Mouse (Mus musculus): ENCODE results near the gene Acy3.
A peak's percentile ranks its signal among the peaks of the same experiment; 100 is the strongest.
"Not testable (repeated sequence)": the region's sequence is repeated elsewhere in the genome, so short reads cannot be mapped to it uniquely, and the experiment has no call there.

Acy3 gene

DNA sequence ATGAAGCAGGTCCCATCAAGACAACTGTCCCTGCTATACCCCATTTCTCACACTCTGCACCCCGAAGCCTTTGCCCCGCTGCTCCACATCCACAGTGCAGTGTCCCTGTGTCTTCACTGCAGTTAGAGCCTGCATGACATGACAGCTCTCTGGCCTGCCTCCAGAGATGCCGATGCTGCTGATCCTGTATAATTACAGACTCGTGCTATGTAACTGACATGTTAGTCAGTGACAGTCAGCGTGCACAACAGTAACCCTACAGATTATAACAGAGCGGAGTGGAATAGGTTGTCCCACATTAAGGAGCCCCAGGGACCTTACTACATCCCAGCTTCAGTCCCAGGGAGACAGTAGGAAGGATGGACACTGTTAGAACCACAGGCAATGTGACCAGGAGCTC is 11.8 kb upstream of the Acy3 start:
- not testable (repeated sequence) for DNase-seq (ENCODE audit: low spot score)

DNA sequence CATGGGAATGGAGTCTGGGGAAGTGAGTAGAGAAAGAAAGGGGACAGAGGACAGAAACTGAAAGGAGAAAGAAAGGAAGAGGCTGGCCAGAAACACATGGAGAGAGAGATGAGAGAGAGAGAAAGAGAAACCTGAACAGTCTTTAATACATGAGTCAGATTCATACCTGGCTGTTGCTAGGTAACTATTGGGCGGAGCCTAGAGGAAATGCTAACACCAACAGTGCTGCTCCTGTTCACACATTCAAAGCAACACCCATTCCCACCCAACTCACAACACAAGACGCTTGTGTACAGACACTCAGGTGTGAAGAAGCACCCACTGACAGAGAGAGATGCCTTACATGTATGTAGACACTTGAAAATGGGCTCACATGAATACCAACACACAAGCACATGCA is 10.5 kb upstream of the Acy3 start:
- DNase-seq (ENCODE audit: low spot score) = no peak

DNA sequence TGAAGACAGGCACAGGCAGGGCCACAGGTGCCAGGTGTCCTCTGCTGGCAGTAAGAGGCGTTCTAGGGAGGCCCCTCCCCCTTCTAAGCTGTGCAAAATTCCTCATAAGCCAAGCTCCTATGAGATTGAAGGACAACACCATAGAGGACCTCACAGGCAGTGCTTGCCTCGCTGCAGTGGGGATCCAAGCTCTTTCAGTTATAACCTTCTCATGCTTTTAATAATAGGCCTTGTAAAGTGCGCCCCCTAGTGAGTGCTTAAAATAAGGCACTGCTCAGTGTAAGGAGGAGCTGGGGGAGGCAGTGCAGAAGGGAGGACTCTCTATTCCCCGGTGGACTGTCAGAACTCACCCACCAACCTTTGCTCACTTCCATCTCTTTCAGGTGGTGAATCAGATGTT is 6.1 kb upstream of the Acy3 start:
- DNase-seq (ENCODE audit: low spot score) = peak; percentile 92

DNA sequence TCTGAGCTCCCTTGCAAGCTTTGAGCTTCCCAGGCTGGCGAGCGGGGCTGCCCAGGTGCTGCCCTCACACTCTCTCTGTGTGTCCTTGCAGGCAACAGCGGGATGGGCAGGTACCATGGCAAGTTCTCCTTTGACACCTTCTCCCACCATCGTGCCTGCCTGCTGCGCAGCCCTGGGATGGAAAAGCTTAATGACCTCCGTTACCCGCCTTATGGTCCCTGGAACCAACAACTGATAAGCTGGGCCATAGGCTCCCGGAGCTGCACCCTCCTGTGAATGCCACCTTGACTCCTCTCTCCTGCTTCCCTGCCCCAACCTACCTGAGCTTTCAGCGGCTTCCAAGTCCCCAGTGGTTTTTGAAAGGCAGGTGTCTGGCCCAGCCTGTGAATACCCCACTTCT is 5.5 kb upstream of the Acy3 start:
- DNase-seq (ENCODE audit: low spot score) = no peak

DNA sequence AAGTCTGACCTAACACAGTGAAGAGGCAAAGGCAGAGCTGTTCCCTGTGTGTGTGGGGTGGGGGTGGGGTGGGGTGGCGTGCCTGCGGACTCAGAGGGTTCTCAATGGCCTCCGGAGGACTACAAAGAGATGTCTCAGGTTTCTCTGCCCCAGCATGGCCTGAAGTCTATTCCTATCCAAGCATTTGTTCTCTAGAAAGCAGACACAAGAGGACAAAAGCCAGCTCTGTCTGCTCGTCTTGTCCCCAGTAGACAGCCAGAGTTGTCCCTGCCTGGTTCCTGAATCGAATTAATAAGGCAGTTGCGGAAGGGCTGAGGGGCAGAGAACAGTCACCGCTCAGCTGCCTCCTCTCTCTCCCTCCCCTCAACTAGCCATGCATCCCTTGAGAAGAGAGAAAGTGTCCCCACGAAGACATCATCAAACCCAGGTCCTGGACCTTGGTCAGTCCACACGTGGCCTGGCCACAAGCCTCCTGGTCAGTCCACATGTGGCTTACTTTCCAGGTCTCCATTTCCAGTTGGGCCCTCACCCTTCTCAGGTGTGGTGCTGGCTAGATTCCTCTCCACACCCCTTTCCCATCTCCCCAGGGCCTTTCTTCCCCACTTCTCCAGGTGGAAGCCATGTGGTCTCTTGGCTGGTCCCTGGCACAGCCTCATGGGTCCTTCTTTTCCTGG is 2.7 kb upstream of the Acy3 start:
- DNase-seq (ENCODE audit: low spot score) = no peak

DNA sequence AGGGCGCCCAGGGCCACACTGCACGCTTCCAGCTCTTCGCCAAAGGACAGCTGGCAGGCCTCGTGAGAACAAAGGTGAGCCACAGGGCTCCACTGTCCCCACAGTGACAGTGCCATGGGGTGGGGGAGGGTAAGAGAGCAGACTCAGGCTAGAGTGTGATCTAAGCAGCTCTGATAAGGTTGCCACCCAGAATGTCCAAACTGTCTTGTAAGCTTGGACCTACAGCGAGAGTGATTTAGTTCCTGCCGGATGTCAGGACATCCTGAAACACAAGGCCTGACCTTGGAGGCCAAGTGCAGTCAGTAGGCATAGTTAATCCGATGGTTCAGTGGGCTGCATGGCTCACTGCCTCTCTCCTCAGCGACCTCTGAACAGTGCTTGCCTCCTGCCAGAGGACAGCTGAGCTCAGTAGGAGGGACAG is 1.1 kb upstream of the Acy3 start:
- no peak for DNase-seq (ENCODE audit: low spot score)

DNA sequence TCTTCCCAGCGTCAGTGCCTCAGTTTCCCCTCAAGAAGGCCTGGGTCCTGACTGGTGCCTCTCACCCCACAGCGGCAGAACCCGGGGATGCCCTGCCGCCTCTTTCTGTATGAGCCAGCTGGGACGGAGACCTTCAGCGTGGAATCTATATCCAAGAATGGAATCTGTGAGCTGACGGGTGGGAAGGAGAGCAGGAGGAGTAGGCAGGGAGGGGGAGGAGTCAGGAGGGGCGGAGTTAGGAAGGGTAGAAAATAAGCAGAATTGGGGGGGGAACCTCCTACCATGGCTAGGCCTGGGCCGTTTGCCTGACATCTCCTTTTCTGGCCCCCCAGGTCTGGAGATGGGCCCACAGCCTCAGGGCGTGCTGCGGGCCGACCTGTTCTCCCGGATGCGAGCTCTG is 1.7 kb downstream of the Acy3 start:
- DNase-seq (ENCODE audit: low spot score) = no peak

DNA sequence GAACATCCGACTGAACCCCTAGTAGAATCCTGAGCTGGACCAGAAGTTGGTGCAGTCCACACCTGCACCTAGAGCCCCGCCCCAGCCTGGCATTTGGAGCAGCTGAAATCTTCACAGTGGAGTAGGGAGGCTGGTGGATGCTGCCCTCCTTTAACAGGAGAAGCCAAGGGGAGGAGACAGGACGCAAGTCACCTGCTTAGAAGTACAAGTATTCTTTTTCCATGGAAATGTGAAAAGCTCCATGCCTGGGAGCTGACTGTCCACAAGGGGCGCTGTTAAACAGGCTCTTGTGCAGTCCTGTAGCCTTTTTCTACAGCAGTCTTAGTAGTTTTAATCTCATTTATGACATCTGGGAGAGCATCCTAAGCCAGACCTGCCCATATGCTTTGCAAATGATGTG is 2.4 kb downstream of the Acy3 start:
- no peak for DNase-seq (ENCODE audit: low spot score)

DNA sequence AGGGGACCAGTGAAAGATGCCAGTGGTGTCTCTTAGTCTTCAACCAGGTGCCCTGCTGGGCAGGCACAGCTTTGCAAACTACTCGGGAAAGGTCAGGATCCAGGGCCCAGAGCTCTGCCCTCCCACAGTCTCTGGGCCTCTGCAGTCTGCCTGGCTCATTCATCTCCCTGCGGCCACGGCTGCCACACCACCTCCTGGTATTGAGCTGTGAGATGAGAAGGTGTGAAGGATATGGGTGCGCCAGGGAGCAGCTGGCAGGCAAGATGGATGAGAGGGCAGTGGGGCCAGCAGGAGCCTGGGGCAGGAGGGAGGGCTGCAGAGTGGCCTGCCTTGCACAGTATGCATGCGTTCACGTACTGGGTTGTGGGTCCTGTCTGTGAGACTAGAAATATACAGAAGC is 4.4 kb downstream of the Acy3 start:
- no peak for DNase-seq (ENCODE audit: low spot score)

DNA sequence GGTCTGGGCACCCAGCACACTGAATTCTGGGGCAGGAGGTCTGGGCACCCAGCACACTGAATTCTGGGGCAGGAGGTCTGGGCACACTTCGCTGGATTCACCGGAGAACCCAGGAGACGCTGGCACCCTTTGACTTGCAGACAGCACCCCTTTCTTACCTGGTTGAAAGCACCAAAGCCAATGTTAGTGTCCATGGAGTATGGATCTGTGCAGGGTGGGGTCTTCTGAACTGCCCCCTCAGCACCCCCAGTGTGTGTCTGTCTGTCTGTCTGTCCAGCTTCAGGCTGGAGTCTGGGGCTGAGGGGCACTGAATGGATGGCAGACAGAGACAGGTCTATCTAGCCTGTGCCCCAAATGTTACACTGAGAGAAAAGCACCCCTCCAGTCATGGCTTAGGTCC is 5.2 kb downstream of the Acy3 start:
- DNase-seq (ENCODE audit: low spot score) = no peak

DNA sequence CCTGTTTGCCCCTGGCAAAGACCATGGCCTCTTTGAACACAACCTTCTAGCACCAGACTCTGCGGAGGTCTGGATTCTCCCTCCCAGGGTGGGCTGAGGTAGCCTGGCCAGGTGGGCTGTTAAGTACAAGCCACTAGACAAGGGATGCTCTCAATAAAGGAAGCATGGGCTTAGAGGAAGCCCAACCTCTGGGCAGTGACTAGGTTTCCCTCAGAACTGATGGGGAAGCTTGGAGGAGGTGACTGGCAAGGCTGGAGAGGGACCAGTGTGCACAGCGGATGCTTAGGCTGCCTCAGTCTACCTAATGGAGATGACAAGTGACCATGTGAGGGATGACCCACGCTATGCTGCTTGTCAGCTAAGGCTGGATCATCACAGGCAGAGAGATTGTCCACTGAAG is 5.6 kb downstream of the Acy3 start:
- DNase-seq (ENCODE audit: low spot score) = no peak

DNA sequence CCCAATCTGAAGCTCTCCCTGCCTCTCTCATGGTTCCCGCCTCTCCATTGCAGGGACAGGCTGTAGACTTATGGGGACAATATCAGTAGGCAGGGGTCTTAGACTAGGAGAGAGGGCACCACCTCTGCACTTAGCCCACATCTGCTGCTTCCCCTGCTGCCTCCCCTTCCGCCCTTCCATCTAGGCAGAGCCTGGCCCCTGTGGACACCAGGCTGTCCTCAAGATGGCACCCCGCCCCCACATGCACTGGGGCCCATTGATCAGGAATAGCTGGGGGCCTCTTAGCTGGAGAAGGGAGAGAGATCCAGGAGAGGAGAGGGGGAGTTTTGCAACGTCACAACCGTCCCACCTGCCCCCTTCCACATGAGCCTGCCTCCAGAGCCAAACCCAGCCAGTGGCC is 6.0 kb downstream of the Acy3 start, which contains the start of gene Tbx10:
Gene Tbx10 (plus strand): TSS at position 337 of the 400 bp plus-strand sequence.
- DNase-seq (ENCODE audit: low spot score) = no peak

DNA sequence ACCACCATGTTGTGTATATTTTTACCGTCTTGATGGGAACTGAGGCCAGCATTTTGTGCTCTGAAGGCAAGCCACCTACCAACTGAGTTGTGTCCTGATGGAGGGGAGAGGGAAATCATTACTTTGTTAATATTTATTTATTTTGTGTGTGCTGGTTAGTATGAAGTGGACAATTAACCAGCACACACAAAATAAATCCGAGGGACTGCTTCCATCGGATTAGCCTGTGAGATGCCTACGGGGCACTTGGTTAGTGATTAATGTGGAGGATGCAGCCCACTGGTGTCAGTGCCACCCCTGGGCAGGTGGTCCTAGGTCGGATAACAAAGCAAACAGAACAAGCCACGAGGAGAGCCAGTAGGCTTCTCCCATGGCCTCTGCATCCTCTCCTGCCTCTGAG is 8.6 kb downstream of the Acy3 start:
- DNase-seq (ENCODE audit: low spot score) = no peak

DNA sequence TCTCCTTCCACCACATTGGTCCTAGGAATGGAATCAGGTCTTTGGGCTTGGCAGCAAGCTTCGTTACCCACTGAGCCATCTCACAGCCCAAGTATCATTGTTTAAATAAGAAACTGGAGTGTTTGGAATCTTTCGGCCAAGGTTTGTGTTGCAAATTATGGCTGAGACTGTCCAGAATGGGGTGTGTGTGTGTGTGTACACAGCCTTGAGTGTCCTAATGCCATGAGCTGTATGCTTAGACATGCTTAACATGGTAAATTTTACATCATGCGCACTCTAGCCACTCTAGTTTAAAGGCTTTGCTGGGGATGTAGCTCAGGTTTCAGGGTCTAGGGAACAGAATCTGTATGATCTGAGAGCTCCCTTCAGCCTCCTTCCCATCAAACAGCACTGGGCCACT is 9.1 kb downstream of the Acy3 start:
- no peak for DNase-seq (ENCODE audit: low spot score)

DNA sequence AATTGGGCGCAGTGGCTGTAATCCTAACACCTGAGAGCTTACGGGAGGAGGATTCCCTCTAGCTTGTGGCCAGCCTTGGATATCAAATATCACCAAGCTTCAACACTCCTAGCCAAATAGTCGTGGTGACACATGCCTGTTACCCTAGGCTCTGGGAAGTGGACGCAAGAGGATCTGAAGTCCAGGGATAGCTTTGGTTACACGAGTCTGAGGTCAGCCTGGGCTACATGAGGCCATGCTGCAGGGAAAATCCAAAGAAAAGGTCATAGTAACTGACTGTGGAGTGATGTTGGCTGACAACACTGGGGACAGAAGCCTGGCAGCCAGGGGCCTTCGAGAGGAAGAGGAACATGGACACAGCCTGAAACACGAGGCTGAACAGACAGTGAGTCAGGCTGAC is 9.7 kb downstream of the Acy3 start:
- DNase-seq (ENCODE audit: low spot score) = no peak

DNA sequence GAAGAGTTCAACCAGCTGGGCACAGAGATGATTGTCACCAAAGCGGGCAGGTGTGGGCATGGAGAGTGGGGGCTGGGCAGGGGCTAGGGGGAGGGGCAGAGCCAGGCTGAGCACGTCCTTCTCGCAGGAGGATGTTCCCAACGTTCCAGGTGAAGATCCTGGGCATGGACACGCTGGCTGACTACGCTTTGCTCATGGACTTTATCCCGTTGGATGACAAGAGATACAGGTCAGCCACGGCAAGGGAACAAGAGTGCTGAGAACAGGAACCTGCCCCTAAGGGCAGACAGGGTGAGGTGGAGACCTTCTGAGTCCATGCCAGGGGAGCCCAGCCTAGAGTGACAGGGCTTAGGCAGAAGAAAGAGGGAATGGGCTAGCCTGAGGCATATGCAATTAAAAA is 10.4 kb downstream of the Acy3 start:
- no peak for DNase-seq (ENCODE audit: low spot score)

DNA sequence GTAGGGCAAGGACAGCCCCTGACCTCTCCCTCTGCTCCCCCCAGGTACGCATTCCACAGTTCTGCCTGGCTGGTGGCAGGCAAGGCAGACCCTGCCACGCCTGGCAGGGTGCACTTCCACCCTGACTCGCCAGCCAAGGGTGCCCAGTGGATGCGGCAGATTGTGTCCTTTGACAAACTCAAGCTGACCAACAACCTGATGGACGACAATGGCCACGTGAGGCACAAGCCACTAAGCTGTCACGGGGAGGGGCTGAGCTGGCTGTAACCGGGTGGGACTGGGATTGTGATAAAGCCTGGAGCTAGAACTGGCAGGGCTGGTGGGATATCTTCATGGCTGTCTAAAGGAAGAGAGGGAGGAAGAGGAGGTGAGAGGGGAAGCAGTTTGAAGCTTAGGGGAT is 10.9 kb downstream of the Acy3 start:
- DNase-seq (ENCODE audit: low spot score) = no peak

DNA sequence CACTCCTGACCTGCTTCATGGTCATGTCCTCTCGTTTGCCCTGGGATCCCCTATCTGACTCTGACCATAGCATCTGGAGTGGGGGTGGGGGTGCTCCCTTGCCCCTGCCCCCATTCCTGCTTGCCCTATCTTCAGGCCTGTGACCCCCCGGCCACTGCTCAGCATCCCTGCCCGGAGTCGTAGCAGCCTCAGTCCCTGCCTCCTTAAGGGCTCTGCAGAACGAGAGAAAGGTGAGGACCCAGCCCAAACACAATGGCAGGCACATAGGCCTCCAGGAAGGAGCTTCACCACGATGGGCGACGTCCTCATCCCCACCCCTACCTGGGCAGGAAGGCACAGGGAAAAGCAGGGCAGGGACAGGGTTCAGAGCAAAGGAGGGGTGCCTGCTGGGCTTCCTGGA is 12.0 kb downstream of the Acy3 start:
- no peak for DNase-seq (ENCODE audit: low spot score)

DNA sequence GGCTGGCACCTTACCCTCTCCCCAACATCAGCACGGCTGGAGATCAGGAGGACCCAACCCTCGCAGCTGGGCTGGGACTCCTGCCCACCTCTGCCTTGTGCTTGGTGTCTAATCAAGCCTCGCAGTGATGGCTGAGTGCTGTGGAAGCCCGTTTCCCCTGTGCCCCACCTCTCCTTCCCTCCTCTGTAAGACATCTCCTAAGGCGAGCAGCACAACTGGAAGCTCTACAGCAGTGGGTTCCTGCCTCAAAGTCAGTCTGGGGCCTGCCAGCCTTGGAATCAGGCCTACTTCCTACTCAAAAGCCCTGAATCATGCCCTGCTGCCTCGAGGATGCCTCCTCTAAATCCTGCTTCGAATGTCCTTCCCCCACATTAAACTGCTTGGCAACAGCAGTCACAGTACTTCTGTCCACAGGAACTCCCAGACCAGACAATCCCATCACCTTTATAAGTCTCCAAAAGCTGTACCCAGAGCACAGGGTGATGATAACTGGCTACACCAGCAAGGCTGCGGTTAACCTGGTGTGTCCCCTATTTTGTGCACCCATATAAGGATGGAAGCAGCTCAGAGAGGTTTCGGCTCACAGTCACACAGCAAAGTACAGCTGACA is 12.9 kb downstream of the Acy3 start:
- DNase-seq (ENCODE audit: low spot score) = no peak

DNA sequence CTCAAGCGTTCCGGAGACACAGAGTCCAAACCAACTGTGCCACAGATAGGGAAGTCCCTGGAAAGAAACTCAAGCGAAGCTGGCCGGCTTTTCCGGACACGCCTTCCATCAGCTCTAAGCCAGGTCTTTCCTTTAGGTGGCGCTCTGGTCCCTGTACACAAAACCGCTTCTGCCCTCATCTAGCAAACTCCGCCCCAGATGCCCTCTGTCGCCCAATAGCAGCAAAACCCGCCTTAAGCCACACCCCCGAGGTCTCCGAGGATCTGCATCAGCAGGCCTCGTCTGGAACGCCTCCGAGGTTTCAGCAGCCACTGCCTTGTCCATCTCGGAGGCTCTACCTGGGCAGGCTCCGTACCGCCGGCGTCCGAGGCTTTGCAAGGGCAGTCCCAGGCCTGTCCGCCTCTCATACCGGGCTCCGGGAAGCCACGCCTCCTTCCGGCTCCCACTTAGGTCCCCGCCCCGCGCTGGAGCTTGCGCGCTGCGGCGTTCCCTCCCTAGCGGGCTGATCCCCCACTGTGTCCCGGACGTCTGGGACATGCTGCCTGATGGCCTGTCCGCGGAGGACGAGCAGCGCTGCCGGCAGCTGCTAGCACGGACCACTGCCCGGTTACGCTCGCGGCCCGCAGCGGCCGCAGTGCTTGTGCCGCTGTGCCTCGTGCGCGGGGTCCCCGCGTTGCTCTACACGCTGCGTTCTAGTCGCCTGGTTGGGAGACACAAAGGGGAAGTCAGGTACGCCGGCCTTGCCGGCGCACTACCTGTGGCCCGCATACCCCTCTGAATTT is 13.9 kb downstream of the Acy3 start, which contains the start of the genes Nudt8 and Gm49405:
Gene Nudt8 (plus strand): TSS at position 462 of the 782 bp plus-strand sequence.
Gene Gm49405 (plus strand): TSS at position 508 of the 782 bp plus-strand sequence.
- peak; percentile 98 for DNase-seq (ENCODE audit: low spot score)

DNA sequence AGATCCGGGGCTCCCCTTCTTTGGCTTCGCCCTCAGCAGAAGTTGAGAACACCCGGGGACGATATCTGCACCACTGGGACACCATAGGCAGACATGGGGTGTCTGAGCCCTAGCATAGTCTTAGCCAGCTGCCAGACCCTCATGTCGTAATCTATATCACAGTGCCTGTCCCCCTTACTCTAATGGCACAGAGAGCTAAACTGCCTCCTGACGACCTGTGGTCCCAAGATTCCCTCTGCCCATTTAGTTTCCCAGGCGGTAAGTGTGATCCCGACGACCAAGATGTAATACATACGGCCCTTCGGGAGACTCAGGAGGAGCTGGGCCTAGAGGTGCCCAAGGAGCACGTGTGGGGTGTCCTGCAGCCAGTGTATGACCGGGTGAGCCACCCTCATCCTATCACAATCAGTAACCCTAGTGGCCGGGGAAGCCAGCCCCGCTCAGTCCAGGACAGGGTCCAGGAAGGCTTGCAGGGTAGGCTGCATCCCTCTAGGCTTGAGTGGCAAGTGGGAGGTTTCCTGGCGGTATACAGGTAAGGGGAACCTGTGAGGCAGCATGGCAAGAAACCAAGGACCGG is 14.7 kb downstream of the Acy3 start:
- DNase-seq (ENCODE audit: low spot score) = no peak

DNA sequence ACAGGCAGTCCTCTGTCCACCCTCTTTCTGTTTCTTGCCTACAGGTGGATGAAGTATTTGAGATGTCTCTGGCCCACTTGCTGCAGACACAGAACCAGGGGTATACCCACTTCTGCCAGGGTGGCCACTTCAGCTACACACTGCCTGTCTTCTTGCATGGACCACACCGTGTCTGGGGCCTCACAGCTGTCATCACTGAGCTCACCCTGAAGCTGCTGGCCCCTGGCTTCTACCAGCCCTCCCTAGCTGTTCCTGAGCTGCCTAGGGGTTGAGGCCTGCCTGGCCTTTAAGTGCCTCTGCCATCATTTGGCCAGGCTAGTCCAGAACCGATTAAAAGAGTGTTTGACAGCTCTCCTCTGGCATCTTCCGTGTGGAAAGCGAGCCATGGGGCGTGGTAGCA is 15.4 kb downstream of the Acy3 start:
- no peak for DNase-seq (ENCODE audit: low spot score)

DNA sequence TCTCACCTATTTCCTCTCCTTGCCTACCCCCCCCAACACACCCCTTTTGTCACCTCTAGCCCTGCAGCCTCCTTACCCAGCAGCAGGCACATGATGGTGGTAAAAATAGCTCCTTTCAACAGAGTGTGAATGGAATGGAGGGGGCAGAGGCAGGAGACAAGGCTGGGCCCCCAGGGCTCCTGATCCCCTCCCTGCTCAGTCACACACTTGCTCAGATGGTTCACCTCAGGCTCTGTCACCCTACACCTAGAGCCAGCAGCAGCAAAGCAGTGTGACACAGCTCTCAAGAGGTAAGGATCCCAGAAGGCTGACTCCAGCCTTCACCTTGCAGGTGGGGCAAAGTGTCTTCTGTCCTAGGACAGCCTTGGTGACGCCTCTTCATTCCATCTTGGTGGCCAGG is 16.7 kb downstream of the Acy3 start, which contains the start of gene Doc2g:
Gene Doc2g (plus strand): TSS at position 202 of the 400 bp plus-strand sequence.
- no peak for DNase-seq (ENCODE audit: low spot score)

Data from layer of hippocampus, adult 11-12 months (tissue).